Mouse (Mus musculus): ENCODE data around the gene Tmem63a. TPM values are rescaled to one million over a fixed set of nuclear protein-coding genes. Genes with fewer than 3 reads are reported as not detected.

The Tmem63a gene
- polyA plus RNA-seq, 2 experiments, result 4.6 to 6.8 TPM

- Histone ChIP-seq H3K9me3 (ENCODE audit: control insufficient read depth, low read length) (no peaks in the 10 kb centered on the region), H3K9ac (replicated peaks) (no peak overlapping the region), H3K4me1 (replicated peaks; ENCODE audit: control insufficient read depth in 2 of 2, insufficient read depth in 2 of 2, low read length in 1 of 2) (peaks cover 0 to 4% of the 10 kb centered on the region in 2 experiments; a peak in 2 of 4 replicates), H3K27ac (no peak overlapping the region), H3K4me3 (ENCODE audit: insufficient read depth in 1 of 2, low read depth in 2 of 2, low read length in 2 of 2) (no peak overlapping the region), H3K36me3 (replicated peaks; ENCODE audit: control insufficient read depth, insufficient read depth, low read depth) (no peaks in the 10 kb centered on the region), H3K27me3 (ENCODE audit: control insufficient read depth, insufficient read depth, low read length) (no peaks in the 10 kb centered on the region), H3K4me2 (ENCODE audit: low read depth) (no peak overlapping the region)
- TF ChIP-seq CTCF (IDR thresholded peaks at IDR 0.05; ENCODE audit: low read depth) (no peak), EP300 (IDR thresholded peaks at IDR 0.05; ENCODE audit: low read depth) (no peak)
- no peak for ATAC-seq (ENCODE audit: insufficient read depth)
- DNase-seq (ENCODE audit: low read depth in 3 of 3, low spot score in 3 of 3), result no peak
- WGBS (ENCODE audit: insufficient replicate concordance), result 50% methylated on average over 3 of the region's 3 CpGs
Measured at GRCm38 (mm10) chr1:181009754-181010153, 67.6 kb downstream of the Tmem63a start.

GRCm38 (mm10) chr1:181010171-181010932 lies 68.2 kb downstream of the Tmem63a start:
- Histone ChIP-seq H3K4me1 (replicated peaks; ENCODE audit: control insufficient read depth in 2 of 2, insufficient read depth in 2 of 2, low read length in 1 of 2) (peaks cover 0 to 4% of the 10 kb centered on the region in 2 experiments; a peak in 1 of 4 replicates), H3K9ac (replicated peaks) (no peak overlapping the region), H3K36me3 (replicated peaks; ENCODE audit: control insufficient read depth, insufficient read depth, low read depth) (no peaks in the 10 kb centered on the region), H3K27ac (no peak overlapping the region), H3K4me3 (ENCODE audit: insufficient read depth in 1 of 2, low read depth in 2 of 2, low read length in 2 of 2) (no peak overlapping the region), H3K27me3 (ENCODE audit: control insufficient read depth, insufficient read depth, low read length) (no peaks in the 10 kb centered on the region), H3K4me2 (ENCODE audit: low read depth) (no peak overlapping the region), H3K9me3 (ENCODE audit: control insufficient read depth, low read length) (no peaks in the 10 kb centered on the region)
- TF ChIP-seq CTCF (IDR thresholded peaks at IDR 0.05; ENCODE audit: low read depth), result no peak
- TF ChIP-seq EP300 (IDR thresholded peaks at IDR 0.05; ENCODE audit: low read depth), result no peak
- no peak for DNase-seq (ENCODE audit: low read depth in 3 of 3, low spot score in 3 of 3)
- no peak for ATAC-seq (ENCODE audit: insufficient read depth)
- WGBS (ENCODE audit: insufficient replicate concordance), result 55% methylated on average over 4 of the region's 4 CpGs

GRCm38 (mm10) chr1:181011601-181012000 lies 69.5 kb downstream of the Tmem63a start:
- Histone ChIP-seq H3K27ac (no peak overlapping the region), H3K36me3 (replicated peaks; ENCODE audit: control insufficient read depth, insufficient read depth, low read depth) (no peaks in the 10 kb centered on the region), H3K27me3 (ENCODE audit: control insufficient read depth, insufficient read depth, low read length) (peaks cover 7% of the 10 kb centered on the region), H3K4me1 (replicated peaks; ENCODE audit: control insufficient read depth in 2 of 2, insufficient read depth in 2 of 2, low read length in 1 of 2) (peaks cover 0 to 6% of the 10 kb centered on the region in 2 experiments; a peak in 2 of 4 replicates), H3K4me2 (ENCODE audit: low read depth) (no peak overlapping the region), H3K9ac (replicated peaks) (no peak overlapping the region), H3K9me3 (ENCODE audit: control insufficient read depth, low read length) (no peaks in the 10 kb centered on the region), H3K4me3 (ENCODE audit: insufficient read depth in 1 of 2, low read depth in 2 of 2, low read length in 2 of 2) (no peak overlapping the region)
- 55% methylated on average over 5 of the region's 5 CpGs for WGBS (ENCODE audit: insufficient replicate concordance)
- DNase-seq (ENCODE audit: low read depth in 3 of 3, low spot score in 3 of 3) (no peak), ATAC-seq (ENCODE audit: insufficient read depth) (no peak)
- TF ChIP-seq CTCF (IDR thresholded peaks at IDR 0.05; ENCODE audit: low read depth) (no peak), EP300 (IDR thresholded peaks at IDR 0.05; ENCODE audit: low read depth) (no peak)

DNA sequence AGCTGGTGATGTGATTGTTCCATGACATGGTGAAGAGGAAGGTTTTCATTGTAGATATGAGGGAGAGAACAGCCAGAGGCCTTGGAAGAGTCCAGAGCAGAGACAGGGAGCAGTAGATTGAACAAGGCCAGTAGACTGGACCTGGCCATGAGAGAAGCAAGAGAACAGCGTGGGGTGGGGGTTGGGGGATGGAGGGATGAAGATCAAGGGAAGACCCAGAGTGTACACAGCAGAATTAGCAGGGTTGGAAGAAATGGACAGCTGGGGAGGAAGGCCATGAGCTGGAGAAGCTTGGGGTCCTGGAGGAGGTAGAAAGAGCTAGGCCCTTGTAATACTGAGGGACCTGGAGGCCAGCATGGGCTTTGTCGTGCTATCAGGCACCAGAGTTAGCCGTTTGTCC lies 70.3 kb downstream of the Tmem63a start:
- ATAC-seq (ENCODE audit: insufficient read depth) (no peak), DNase-seq (ENCODE audit: low read depth in 3 of 3, low spot score in 3 of 3) (no peak)
- H3K9me3 ChIP-seq (ENCODE audit: control insufficient read depth, low read length), result no peaks in the 10 kb centered on the region
- 64% methylated on average over 3 of the region's 3 CpGs for WGBS (ENCODE audit: insufficient replicate concordance)
- peaks cover 7% of the 10 kb centered on the region for H3K27me3 ChIP-seq (ENCODE audit: control insufficient read depth, insufficient read depth, low read length)
- peaks cover 0 to 6% of the 10 kb centered on the region in 2 experiments; a peak in 2 of 4 replicates for H3K4me1 ChIP-seq (replicated peaks; ENCODE audit: control insufficient read depth in 2 of 2, insufficient read depth in 2 of 2, low read length in 1 of 2)
- H3K27ac ChIP-seq, result no peak overlapping the region
- H3K4me3 ChIP-seq (ENCODE audit: insufficient read depth in 1 of 2, low read depth in 2 of 2, low read length in 2 of 2), result no peak overlapping the region
- TF ChIP-seq CTCF (IDR thresholded peaks at IDR 0.05; ENCODE audit: low read depth), result no peak
- H3K4me2 ChIP-seq (ENCODE audit: low read depth), result no peak overlapping the region
- H3K36me3 ChIP-seq (replicated peaks; ENCODE audit: control insufficient read depth, insufficient read depth, low read depth), result no peaks in the 10 kb centered on the region
- H3K9ac ChIP-seq (replicated peaks), result no peak overlapping the region

GRCm38 (mm10) chr1:181013446-181013845 lies 71.3 kb downstream of the Tmem63a start:
- whole genome bisulfite sequencing (ENCODE audit: insufficient replicate concordance), result 29% methylated on average over 6 of the region's 6 CpGs
- H3K36me3 ChIP-seq (replicated peaks; ENCODE audit: control insufficient read depth, insufficient read depth, low read depth), result no peaks in the 10 kb centered on the region

More at GRCm38 (mm10) chr1:181013446-181013845, 71.3 kb downstream of the Tmem63a start:
- Histone ChIP-seq H3K4me1 (replicated peaks; ENCODE audit: control insufficient read depth in 2 of 2, insufficient read depth in 2 of 2, low read length in 1 of 2) (peaks cover 0 to 6% of the 10 kb centered on the region in 2 experiments; a peak in 2 of 4 replicates), H3K27me3 (ENCODE audit: control insufficient read depth, insufficient read depth, low read length) (peaks cover 13% of the 10 kb centered on the region), H3K4me3 (ENCODE audit: insufficient read depth in 1 of 2, low read depth in 2 of 2, low read length in 2 of 2) (no peak overlapping the region), H3K9ac (replicated peaks) (no peak overlapping the region), H3K4me2 (ENCODE audit: low read depth) (no peak overlapping the region), H3K27ac (no peak overlapping the region), H3K9me3 (ENCODE audit: control insufficient read depth, low read length) (no peaks in the 10 kb centered on the region)
- DNase-seq (ENCODE audit: low read depth in 3 of 3, low spot score in 3 of 3) (no peak), ATAC-seq (ENCODE audit: insufficient read depth) (no peak)
- TF ChIP-seq CTCF (IDR thresholded peaks at IDR 0.05; ENCODE audit: low read depth) (no peak), EP300 (IDR thresholded peaks at IDR 0.05; ENCODE audit: low read depth) (no peak)

Data from liver, embryonic 14.5 days (tissue).